12 mouse cellular contexts compared by ENCODE assay signal in the genomic region with DNA sequence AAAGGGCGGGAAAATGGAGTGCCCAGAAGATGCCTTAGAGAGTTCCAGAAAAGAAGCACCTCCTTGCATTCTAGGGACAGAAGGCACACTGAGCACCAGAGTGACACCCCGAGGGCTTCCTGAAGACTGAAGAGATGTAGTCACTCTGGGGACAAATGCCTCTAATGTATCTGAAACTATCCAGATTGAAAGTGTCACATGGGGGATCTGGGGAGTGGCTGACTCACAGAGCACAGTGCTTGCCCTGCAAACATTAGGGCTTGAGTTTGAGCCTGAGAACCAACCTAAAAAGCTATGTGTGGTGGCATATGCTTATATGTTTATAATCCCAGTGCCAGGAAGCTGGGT. TPM values are rescaled to one million over a fixed set of nuclear protein-coding genes. Genes with fewer than 3 reads are reported as not detected.
DNase-seq lines count a peak whose midpoint lies in the region; ATAC-seq and TF ChIP-seq lines count a peak whose summit lies in the region.
"Had no signal": no experiment of that assay in that cellular context is flagged by ENCODE, and none has a peak within 500 bp of the region (broad histone marks: within the 10 kb centered on the region; RNA-seq: fewer than 3 reads in every experiment).

No protein-coding gene starts in this region.

- 41% methylated on average over 2 of the region's 2 CpGs for WGBS in liver, embryonic 13.5 days (ENCODE audit: insufficient replicate concordance)
- WGBS in intestine, embryonic 15.5 days, result 80% methylated on average over 2 of the region's 2 CpGs

- H3K27ac ChIP-seq in liver, embryonic 13.5 days, result 0 out of 2 replicates have a peak overlapping the region, but pooled peaks have one; percentile 29
- no peak overlapping the region for H3K27ac ChIP-seq in intestine, embryonic 15.5 days
- H3K27ac ChIP-seq: embryonic facial prominence, embryonic 15.5 days; neural tube, embryonic 13.5 days had no signal

- H3K9me3 ChIP-seq in liver, embryonic 13.5 days (replicated peaks), result no peaks in the 10 kb centered on the region
- H3K9me3 ChIP-seq in intestine, embryonic 15.5 days, result no peaks in the 10 kb centered on the region
- H3K9me3 ChIP-seq: embryonic facial prominence, embryonic 15.5 days; neural tube, embryonic 13.5 days had no signal

- CTCF ChIA-PET in Patski (lab: Charles Lee), result no interaction called here

- no peaks in the 10 kb centered on the region for H3K4me1 ChIP-seq in liver, embryonic 13.5 days (replicated peaks)
- H3K4me1 ChIP-seq in intestine, embryonic 15.5 days (replicated peaks), result no peaks in the 10 kb centered on the region
- H3K4me1 ChIP-seq: neural tube, embryonic 13.5 days had no signal

- no peak overlapping the region for H3K4me3 ChIP-seq in liver, embryonic 13.5 days (replicated peaks)
- H3K4me3 ChIP-seq in intestine, embryonic 15.5 days (replicated peaks), result no peak overlapping the region
- H3K4me3 ChIP-seq: embryonic facial prominence, embryonic 15.5 days; neural tube, embryonic 13.5 days had no signal

- POLR2A ChIA-PET in Patski (lab: Charles Lee), result interaction anchor here (0.5 to 1.0 kb wide), 2 partner anchors 8 to 14 kb away, joined by 3 to 4 read pairs; no protein-coding TSS in a partner anchor

- no peak for ATAC-seq in liver, embryonic 13.5 days (ENCODE audit: low read depth)
- ATAC-seq in Patski, result peak; percentile 26
- peak; percentile 23; the same call in 1 of the 2 replicates for ATAC-seq in megakaryocyte, adult 5-6 weeks (ENCODE audit: poor library complexity, severe bottlenecking)
- ATAC-seq in intestine, embryonic 15.5 days, result no peak
- ATAC-seq: forebrain, embryonic 16.5 days; intestine, postnatal 0 days had no signal

- in situ Hi-C loops in Patski (cut with MboI; ENCODE audit: low pct_unique_long_range_greater_than_20kb), result no loop called here

- TF ChIP-seq CTCF in Patski (IDR thresholded peaks at IDR 0.05), result no peak

- DNase-seq in liver, embryonic 13.5 days, result no peak
- no peak for DNase-seq in liver
- DNase-seq in B cell, adult 2 months, result peak; percentile 73 to 79
- DNase-seq in Patski (ENCODE audit: low read depth, low spot score), result no peak
- no peak for DNase-seq in embryo, embryonic 11 days
- DNase-seq in left cerebral cortex, postnatal 25 days (ENCODE audit: low spot score in 2 of 2), result no peak

- intact Hi-C loops in left cerebral cortex, postnatal 25 days (cut with DNase I), result no loop called here

- no peaks in the 10 kb centered on the region for H3K27me3 ChIP-seq in liver, embryonic 13.5 days
- H3K27me3 ChIP-seq in Patski, result no peaks in the 10 kb centered on the region
- no peaks in the 10 kb centered on the region for H3K27me3 ChIP-seq in intestine, embryonic 15.5 days (replicated peaks)
- H3K27me3 ChIP-seq: embryonic facial prominence, embryonic 15.5 days; neural tube, embryonic 13.5 days had no signal

- H3K36me3 ChIP-seq in liver, embryonic 13.5 days, result no peaks in the 10 kb centered on the region
- no peaks in the 10 kb centered on the region for H3K36me3 ChIP-seq in intestine, embryonic 15.5 days
- H3K36me3 ChIP-seq: embryonic facial prominence, embryonic 15.5 days; neural tube, embryonic 13.5 days had no signal

- no peak overlapping the region for H3K9ac ChIP-seq in liver, embryonic 13.5 days
- no peak overlapping the region for H3K9ac ChIP-seq in intestine, embryonic 15.5 days
- H3K9ac ChIP-seq: embryonic facial prominence, embryonic 15.5 days; neural tube, embryonic 13.5 days had no signal

- H3K4me2 ChIP-seq in liver, embryonic 13.5 days, result no peak overlapping the region
- no peak overlapping the region for H3K4me2 ChIP-seq in intestine, embryonic 15.5 days (replicated peaks)
- H3K4me2 ChIP-seq: embryonic facial prominence, embryonic 15.5 days; neural tube, embryonic 13.5 days had no signal

RNA-seq across cellular contexts. Expression of a gene that starts 23.3 kb away (rescaled TPM):
- polyA plus RNA-seq in liver, embryonic 13.5 days (2015; fragmentation: Nextera tagmentation; extraction: Ambion mirVana), result 1.00 and 1.0 TPM in 2 replicates
- polyA plus RNA-seq in Patski (2021), result 3.2 TPM
- 507 and 516 TPM in 2 replicates for total RNA-seq in megakaryocyte, adult 5-6 weeks (2015)
- total RNA-seq in megakaryocyte, adult 5-6 weeks (2017), result 307 and 321 TPM in 2 replicates
- polyA plus RNA-seq in intestine, embryonic 15.5 days (2015; fragmentation: Nextera tagmentation; extraction: Ambion mirVana), result 2.8 and 3.1 TPM in 2 replicates
- 1 to 10 TPM; 1.6 to 2.4 TPM for total RNA-seq in left cerebral cortex, postnatal 25 days (2021)

Comparison
In these comparisons a context has a peak if more than half of its experiments do, and no peak if none do; other contexts are left out.
1. ATAC-seq: peak in Patski (single experiment) and megakaryocyte, adult 5-6 weeks (single experiment); none in liver, embryonic 13.5 days (single experiment) and intestine, embryonic 15.5 days (single experiment).
2. DNase-seq: peak in B cell, adult 2 months (2 of 2); none in liver, embryonic 13.5 days (single experiment), liver (single experiment), Patski (single experiment), embryo, embryonic 11 days (single experiment) and left cerebral cortex, postnatal 25 days (0 of 2).